Mouse (Mus musculus) MEL (cell line): ENCODE measurements around the gene Ccdc170. TPM values are rescaled to one million over a fixed set of nuclear protein-coding genes. Genes with fewer than 3 reads are reported as not detected.

Experiments used
- DNase-seq: peaks from one replicate; pipeline ENCODE4 v3.0.0; 2011; ENCODE audit warnings: low read depth, low spot score
- H3K27ac ChIP-seq: 2 replicates; pipeline ENCODE4 v1.5.1; 2012; ENCODE audit warnings: low read depth, mild to moderate bottlenecking, control low read depth, low read length, moderate library complexity; ENCODE audit not compliant: control insufficient read depth
- H3K27me3 ChIP-seq, 2 experiments: fragments of 150-350 bp in 1 of 2; sonication (generic) in 1 of 2; 2 replicates each; pipeline ENCODE4 v1.6.1; 2012; ENCODE audit warnings: low read length in 2 of 2, mild to moderate bottlenecking in 2 of 2, improper control_type of control experiment in 1 of 2, moderate library complexity in 1 of 2; ENCODE audit not compliant: insufficient read depth in 2 of 2, control insufficient read depth in 1 of 2
- H3K36me3 ChIP-seq, 2 experiments: 2 replicates each; pipeline ENCODE4 v1.6.1; 2012 to 2014; ENCODE audit warnings: low read length in 2 of 2, improper control_type of control experiment in 1 of 2, inconsistent platforms in 1 of 2, mild to moderate bottlenecking in 1 of 2; ENCODE audit not compliant: insufficient read depth in 2 of 2, control insufficient read depth in 1 of 2
- H3K4me1 ChIP-seq, 2 experiments: fragments of 150-350 bp in 1 of 2; sonication (generic) in 1 of 2; 2 replicates each; pipeline ENCODE4 v1.6.1; 2012; ENCODE audit warnings: low read length in 2 of 2, improper control_type of control experiment in 1 of 2, mild to moderate bottlenecking in 1 of 2; ENCODE audit not compliant: insufficient read depth in 2 of 2, control insufficient read depth in 1 of 2
- H3K4me3 ChIP-seq, 2 experiments: fragments of 150-350 bp in 1 of 2; sonication (generic) in 1 of 2; 2 replicates each; pipeline ENCODE4 v1.5.1; 2012; ENCODE audit warnings: low read depth in 2 of 2, low read length in 2 of 2, mild to moderate bottlenecking in 2 of 2, moderate library complexity in 2 of 2, control low read depth in 1 of 2, improper control_type of control experiment in 1 of 2; ENCODE audit not compliant: control insufficient read depth in 1 of 2, insufficient read depth in 1 of 2
- H3K79me2 ChIP-seq: 2 replicates; pipeline ENCODE4 v1.6.1; 2012; ENCODE audit warnings: mild to moderate bottlenecking, low read length, moderate library complexity; ENCODE audit not compliant: control insufficient read depth, poor library complexity, insufficient read depth
- H3K9ac ChIP-seq: 2 replicates; pipeline ENCODE4 v1.6.1; 2012; ENCODE audit warnings: low read depth, mild to moderate bottlenecking, control low read depth, low read length, moderate library complexity; ENCODE audit not compliant: control insufficient read depth, poor library complexity, severe bottlenecking
- H3K9me3 ChIP-seq: fragments of 150-350 bp; sonication (generic); replicated peaks from 2 replicates; pipeline ENCODE4 v1.6.1; 2012; ENCODE audit warnings: mild to moderate bottlenecking, low read length, improper control_type of control experiment, moderate library complexity; ENCODE audit not compliant: insufficient read depth
- E2F4 ChIP-seq: IDR thresholded peaks from 2 replicates; pipeline ENCODE4 v1.6.1; 2011; ENCODE audit warnings: low read depth, low read length, improper control_type of control experiment, borderline replicate concordance
- ELF1 ChIP-seq: IDR thresholded peaks from 2 replicates; pipeline ENCODE4 v1.6.1; 2014; ENCODE audit warnings: low read depth, mild to moderate bottlenecking, inconsistent platforms, low read length, improper control_type of control experiment, moderate library complexity
- GATA1 ChIP-seq: IDR thresholded peaks from 2 replicates; pipeline ENCODE4 v1.6.1; 2011; ENCODE audit warnings: low read depth, low read length, improper control_type of control experiment
- HCFC1 ChIP-seq: IDR thresholded peaks from 2 replicates; pipeline ENCODE4 v1.6.1; 2012; ENCODE audit warnings: low read depth, mild to moderate bottlenecking, inconsistent platforms, low read length, improper control_type of control experiment, moderate library complexity
- KAT2A ChIP-seq: conservative IDR thresholded peaks from 2 replicates; pipeline ENCODE4 v1.6.1; 2012; ENCODE audit warnings: low read depth, low read length, improper control_type of control experiment, inconsistent platforms
- MAFK ChIP-seq: IDR thresholded peaks from 2 replicates; pipeline ENCODE4 v1.6.1; 2011; ENCODE audit warnings: low read depth, mild to moderate bottlenecking, low read length, improper control_type of control experiment, borderline replicate concordance
- MAX ChIP-seq: IDR thresholded peaks from 2 replicates; pipeline ENCODE4 v1.6.1; 2011; ENCODE audit warnings: low read length, improper control_type of control experiment
- MAZ ChIP-seq: IDR thresholded peaks from 2 replicates; pipeline ENCODE4 v1.6.1; 2012; ENCODE audit warnings: low read depth, mild to moderate bottlenecking, inconsistent platforms, low read length, improper control_type of control experiment
- MXI1 ChIP-seq: IDR thresholded peaks from 2 replicates; pipeline ENCODE4 v1.6.1; 2011; ENCODE audit warnings: mild to moderate bottlenecking, low read depth, low read length, improper control_type of control experiment
- MYB ChIP-seq: IDR thresholded peaks from 2 replicates; pipeline ENCODE4 v1.6.1; 2011; ENCODE audit warnings: mild to moderate bottlenecking, low read depth, low read length, improper control_type of control experiment
- NRF1 ChIP-seq: IDR thresholded peaks from 2 replicates; pipeline ENCODE4 v1.6.1; 2014; ENCODE audit warnings: low read depth, mild to moderate bottlenecking, inconsistent platforms, low read length, improper control_type of control experiment, moderate library complexity; ENCODE audit not compliant: poor library complexity, insufficient read depth, severe bottlenecking
- POLR2AphosphoS2 ChIP-seq: IDR thresholded peaks from 2 replicates; pipeline ENCODE4 v1.6.1; 2011; ENCODE audit warnings: low read length, improper control_type of control experiment
- RCOR1 ChIP-seq: IDR thresholded peaks from 2 replicates; pipeline ENCODE4 v1.6.1; 2012; ENCODE audit warnings: low read depth, mild to moderate bottlenecking, inconsistent platforms, low read length, improper control_type of control experiment
- SIN3A ChIP-seq: IDR thresholded peaks from 2 replicates; pipeline ENCODE4 v1.6.1; 2012; ENCODE audit warnings: low read length, improper control_type of control experiment, inconsistent platforms
- TBP ChIP-seq: IDR thresholded peaks from 2 replicates; pipeline ENCODE4 v1.8.0; 2011; ENCODE audit warnings: low read depth, low read length, improper control_type of control experiment
- TCF12 ChIP-seq: IDR thresholded peaks from 2 replicates; pipeline ENCODE4 v1.6.1; 2014; ENCODE audit warnings: low read depth, mild to moderate bottlenecking, inconsistent platforms, low read length, improper control_type of control experiment, moderate library complexity
- UBTF ChIP-seq: IDR thresholded peaks from 2 replicates; pipeline ENCODE4 v1.6.1; 2012; ENCODE audit warnings: low read depth, mild to moderate bottlenecking, inconsistent platforms, low read length, improper control_type of control experiment, moderate library complexity, borderline replicate concordance; ENCODE audit not compliant: insufficient read depth
- USF1 ChIP-seq: IDR thresholded peaks from 2 replicates; pipeline ENCODE4 v1.6.1; 2014; ENCODE audit warnings: low read depth, mild to moderate bottlenecking, inconsistent platforms, low read length, improper control_type of control experiment, moderate library complexity
- USF2 ChIP-seq, 2 experiments: IDR thresholded peaks; 2 replicates each; pipeline ENCODE4 v1.6.1; 2011 to 2012; ENCODE audit warnings: improper control_type of control experiment in 2 of 2, low read length in 2 of 2, borderline replicate concordance in 1 of 2, inconsistent platforms in 1 of 2, low read depth in 1 of 2, mild to moderate bottlenecking in 1 of 2; ENCODE audit not compliant: insufficient read depth in 1 of 2
- ZC3H11A ChIP-seq: IDR thresholded peaks from 2 replicates; pipeline ENCODE4 v1.6.1; 2012; ENCODE audit warnings: low read depth, mild to moderate bottlenecking, inconsistent platforms, low read length, improper control_type of control experiment
- ZKSCAN1 ChIP-seq: IDR thresholded peaks from 2 replicates; pipeline ENCODE4 v1.6.1; 2012; ENCODE audit warnings: low read depth, mild to moderate bottlenecking, inconsistent platforms, low read length, improper control_type of control experiment, moderate library complexity
- ZMIZ1 ChIP-seq: IDR thresholded peaks from 2 replicates; pipeline ENCODE4 v1.6.1; 2012; ENCODE audit warnings: low read depth, mild to moderate bottlenecking, inconsistent platforms, low read length, improper control_type of control experiment, moderate library complexity
- ZNF384 ChIP-seq: IDR thresholded peaks from 2 replicates; pipeline ENCODE4 v1.6.1; 2012; ENCODE audit warnings: low read depth, mild to moderate bottlenecking, inconsistent platforms, low read length, improper control_type of control experiment
- polyA plus RNA-seq, 2 experiments: library from polyadenylated mRNA; stranded (reverse) in 1 of 2; unstranded in 1 of 2; fragments of >175 nt in 1 of 2; fragments of >200 nt in 1 of 2; gene quantifications; 2 replicates each; pipeline versions ENCODE4 v1.2.1 to v1.2.4; 2012; ENCODE audit warnings: low replicate concordance in 2 of 2, low read depth in 1 of 2; ENCODE audit not compliant: insufficient read length in 2 of 2, insufficient read depth in 1 of 2, missing spikeins in 1 of 2
- total RNA-seq: library from RNA; depleted of rRNA; stranded (reverse); fragments of 300-350 nt; gene quantifications from 2 replicates; pipeline ENCODE4 v1.2.3, GENCODE M21; 2012

The Ccdc170 gene
- total and polyA plus RNA-seq, 3 experiments, result not detected

DNA sequence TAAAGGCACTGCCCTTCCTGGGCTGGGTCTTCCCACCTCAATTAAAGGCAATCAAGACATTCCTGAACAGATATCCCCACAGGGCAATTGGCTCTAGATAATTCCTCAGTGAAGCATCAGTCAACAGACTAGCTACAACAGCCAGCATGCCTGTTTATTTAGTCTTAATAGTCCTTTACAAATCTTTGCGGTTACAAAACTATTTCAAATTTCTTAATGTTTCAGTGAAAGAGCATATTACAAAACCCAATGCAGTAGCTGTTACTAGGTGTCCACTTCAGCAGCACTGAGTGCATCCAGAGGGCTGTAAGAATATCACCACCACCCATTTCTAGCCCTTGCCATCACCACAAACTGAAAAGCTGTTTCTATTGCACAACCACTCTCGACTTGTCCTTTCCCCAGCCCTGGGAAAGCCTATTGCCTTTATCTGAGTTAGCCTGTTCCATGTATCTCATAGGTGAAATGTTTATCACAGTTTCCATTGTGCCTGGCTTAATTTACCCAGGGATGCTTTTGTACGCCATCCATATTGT is 74.6 kb downstream of the Ccdc170 start:
- Histone ChIP-seq H3K4me3 (no peak overlapping the region), H3K9ac (no peak overlapping the region), H3K27ac (no peak overlapping the region), H3K9me3 (no peaks in the 10 kb centered on the region), H3K27me3 (no peaks in the 10 kb centered on the region), H3K36me3 (peaks cover 0 to 4% of the 10 kb centered on the region in 2 experiments; a peak in 2 of 4 replicates), H3K79me2 (no peaks in the 10 kb centered on the region), H3K4me1 (peaks cover 0 to 7% of the 10 kb centered on the region in 2 experiments; a peak in 2 of 4 replicates)
- TF ChIP-seq RCOR1, result no peak
- TF ChIP-seq SIN3A, result no peak
- no peak for TF ChIP-seq NRF1
- TF ChIP-seq KAT2A, result no peak
- no peak for TF ChIP-seq MAFK
- TF ChIP-seq MAZ, result no peak
- TF ChIP-seq UBTF, result no peak
- no peak for TF ChIP-seq MAX
- no peak for TF ChIP-seq ZMIZ1
- no peak for TF ChIP-seq MYB
- TF ChIP-seq TCF12, result no peak
- TF ChIP-seq ZNF384, result no peak
- TF ChIP-seq GATA1, result no peak
- TF ChIP-seq ZKSCAN1, result no peak
- TF ChIP-seq USF2 (IDR thresholded peaks at IDR 0.05; ENCODE audit: borderline replicate concordance in 1 of 2, insufficient read depth in 1 of 2, low read depth in 1 of 2, low read length in 2 of 2), result no peak
- TF ChIP-seq E2F4, result no peak
- no peak for TF ChIP-seq HCFC1
- no peak for TF ChIP-seq TBP
- no peak for TF ChIP-seq POLR2AphosphoS2
- DNase-seq, result no peak

DNA sequence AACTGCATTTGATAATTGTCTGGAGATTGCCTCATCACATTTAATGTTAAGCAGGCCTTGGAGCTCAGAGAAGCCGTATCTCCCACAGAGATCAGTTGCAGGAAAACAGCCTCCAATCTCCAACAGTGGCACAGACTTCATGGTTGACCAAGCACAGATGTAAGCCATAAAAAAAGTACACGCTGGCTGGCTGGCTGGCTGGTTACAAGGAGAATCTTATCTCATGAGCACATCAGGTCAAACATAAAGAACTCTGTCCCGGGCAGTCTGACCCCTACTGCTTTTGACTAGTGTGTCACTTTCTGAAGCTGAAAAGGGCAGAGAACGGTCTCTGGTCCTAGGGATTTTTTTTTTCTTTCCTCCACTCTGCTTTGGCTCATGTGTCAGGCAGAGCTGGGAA is 76.8 kb downstream of the Ccdc170 start:
- Histone ChIP-seq H3K27me3 (no peaks in the 10 kb centered on the region), H3K4me1 (peaks cover 0 to 12% of the 10 kb centered on the region in 2 experiments; a peak in 2 of 4 replicates), H3K79me2 (no peaks in the 10 kb centered on the region), H3K4me3 (no peak overlapping the region)
- TF ChIP-seq MXI1 (no peak), ZC3H11A (no peak), USF1 (no peak), ELF1 (no peak), SIN3A (no peak)
- TF ChIP-seq, all 39 proteins: peak for 0
- H3K36me3 ChIP-seq, result peaks cover 0 to 8% of the 10 kb centered on the region in 2 experiments; a peak in 2 of 4 replicates
- no peak overlapping the region for H3K9ac ChIP-seq
- no peak for DNase-seq
- H3K27ac ChIP-seq, result no peak overlapping the region
- H3K9me3 ChIP-seq, result no peaks in the 10 kb centered on the region
